Mouse (Mus musculus) liver, adult 2 months (tissue): ENCODE measurements around the gene Nmrk1. TPM values are rescaled to one million over a fixed set of nuclear protein-coding genes. Genes with fewer than 3 reads are reported as not detected.

Experiments
- DNase-seq: peaks from one replicate; pipeline ENCODE4 v3.0.0-alpha.2; 2011; ENCODE audit warnings: low read depth, low spot score; ENCODE audit errors: extremely low read depth
- H3K27ac ChIP-seq: fragments of 200-500 bp; replicated peaks from 2 replicates; pipeline ENCODE4 v1.5.1; 2012; ENCODE audit warnings: low read depth, mild to moderate bottlenecking, control low read depth, inconsistent platforms, low read length; ENCODE audit not compliant: insufficient read depth
- H3K27me3 ChIP-seq: fragments of 200-500 bp; 2 replicates; pipeline ENCODE4 v1.6.1; 2012; ENCODE audit warnings: mild to moderate bottlenecking, moderate library complexity, low read length, inconsistent platforms; ENCODE audit not compliant: control insufficient read depth, insufficient read depth
- H3K36me3 ChIP-seq: fragments of 200-500 bp; 2 replicates; pipeline ENCODE4 v1.6.1; 2012; ENCODE audit warnings: low read length, inconsistent platforms; ENCODE audit not compliant: control insufficient read depth, insufficient read depth
- H3K4me1 ChIP-seq: fragments of 200-500 bp; 2 replicates; pipeline ENCODE4 v1.6.1; 2011; ENCODE audit warnings: low read length; ENCODE audit not compliant: control insufficient read depth, insufficient read depth
- H3K4me3 ChIP-seq: fragments of 200-500 bp; 2 replicates; pipeline ENCODE4 v1.5.1; 2011; ENCODE audit warnings: low read depth, mild to moderate bottlenecking, control low read depth, low read length, moderate library complexity; ENCODE audit not compliant: insufficient read depth
- H3K79me2 ChIP-seq: fragments of 200-500 bp; 2 replicates; pipeline ENCODE4 v1.6.1; 2012; ENCODE audit warnings: inconsistent platforms, mild to moderate bottlenecking, low read length, moderate library complexity; ENCODE audit not compliant: control insufficient read depth, insufficient read depth
- H3K9ac ChIP-seq: fragments of 200-500 bp; 2 replicates; pipeline ENCODE4 v1.6.1; 2012; ENCODE audit warnings: low read depth, mild to moderate bottlenecking, control low read depth, inconsistent platforms, low read length
- CTCF ChIP-seq: fragments of 200-500 bp; IDR thresholded peaks from 2 replicates; pipeline ENCODE4 v1.5.1; 2011; ENCODE audit warnings: low read depth, low read length, control low read depth
- POLR2A ChIP-seq: fragments of 200-500 bp; IDR thresholded peaks from 2 replicates; pipeline ENCODE4 v1.6.1; 2011; ENCODE audit warnings: low read length, control low read depth; ENCODE audit not compliant: insufficient read depth; ENCODE audit errors: extremely low read depth
- WGBS: fragments of 180-500 bp; shearing (Covaris S2); methylation state at CpG from one replicate; pipeline ENCODE4 v1.1.7; 2018; 5-methylcytosine and 5-hydroxymethylcytosine counted together
- polyA plus RNA-seq: library from polyadenylated mRNA; depleted of rRNA; stranded (reverse); fragments of >200 nt; gene quantifications from 2 replicates; pipeline ENCODE4 v1.2.3, GENCODE M21; 2012
- total RNA-seq: library from RNA; depleted of rRNA; stranded (reverse); fragments of >200 nt; gene quantifications from 2 replicates; pipeline ENCODE4 v1.2.3, GENCODE M21; 2014

The Nmrk1 gene
- total and polyA plus RNA-seq, 2 experiments = 21.9 to 47.4 TPM

DNA sequence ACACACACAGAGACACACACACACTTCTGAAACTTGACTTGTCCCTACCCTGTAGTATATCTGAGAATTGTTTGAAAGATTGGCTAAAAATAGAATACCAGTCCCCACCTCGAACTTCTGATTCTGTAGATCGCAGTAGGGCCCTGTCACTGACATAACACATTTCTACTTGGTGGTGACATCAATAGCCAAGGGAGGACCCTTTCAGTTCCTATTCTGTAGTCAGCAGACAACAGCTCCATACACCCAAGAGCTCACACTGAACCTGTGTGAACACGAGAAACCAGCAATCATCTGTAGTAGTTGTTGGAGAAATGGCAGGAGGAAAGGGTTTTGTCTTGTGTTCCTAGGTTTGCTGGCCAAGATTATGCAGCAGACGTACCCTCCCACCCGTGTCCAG lies 23.2 kb downstream of the Nmrk1 start:
- H3K79me2 ChIP-seq = no peaks in the 10 kb centered on the region
- no peak overlapping the region for H3K27ac ChIP-seq
- H3K4me1 ChIP-seq = no peaks in the 10 kb centered on the region
- H3K27me3 ChIP-seq = no peaks in the 10 kb centered on the region
- H3K9ac ChIP-seq = no peak overlapping the region
- no peak for DNase-seq
- H3K36me3 ChIP-seq = peaks cover 20% of the 10 kb centered on the region
- TF ChIP-seq POLR2A = no peak
- no peak for TF ChIP-seq CTCF
- 77% methylated on average over 5 of the region's 5 CpGs for WGBS
- no peak overlapping the region for H3K4me3 ChIP-seq

GRCm38 (mm10) chr19:18655999-18656398 lies 24.2 kb downstream of the Nmrk1 start:
- 82% methylated on average over 7 of the region's 7 CpGs for WGBS
- H3K4me3 ChIP-seq = no peak overlapping the region

GRCm38 (mm10) chr19:18658473-18658872 lies 26.7 kb downstream of the Nmrk1 start:
- no peaks in the 10 kb centered on the region for H3K4me1 ChIP-seq
- no peaks in the 10 kb centered on the region; the same call in 1 of the 2 replicates for H3K36me3 ChIP-seq
- H3K4me3 ChIP-seq = no peak overlapping the region
- no peak overlapping the region for H3K27ac ChIP-seq
- DNase-seq = no peak
- 80% methylated on average over 4 of the region's 4 CpGs for WGBS
- H3K9ac ChIP-seq = no peak overlapping the region
- TF ChIP-seq CTCF (no peak), POLR2A (no peak)
- no peaks in the 10 kb centered on the region for H3K79me2 ChIP-seq
- no peaks in the 10 kb centered on the region for H3K27me3 ChIP-seq

More at GRCm38 (mm10) chr19:18655999-18656398, 24.2 kb downstream of the Nmrk1 start:
- peaks cover 10% of the 10 kb centered on the region; the same call in 1 of the 2 replicates for H3K36me3 ChIP-seq
- no peak for DNase-seq
- no peaks in the 10 kb centered on the region for H3K27me3 ChIP-seq
- H3K4me1 ChIP-seq = no peaks in the 10 kb centered on the region
- no peak overlapping the region for H3K9ac ChIP-seq
- H3K27ac ChIP-seq = no peak overlapping the region
- TF ChIP-seq CTCF (no peak), POLR2A (no peak)
- H3K79me2 ChIP-seq = no peaks in the 10 kb centered on the region

DNA sequence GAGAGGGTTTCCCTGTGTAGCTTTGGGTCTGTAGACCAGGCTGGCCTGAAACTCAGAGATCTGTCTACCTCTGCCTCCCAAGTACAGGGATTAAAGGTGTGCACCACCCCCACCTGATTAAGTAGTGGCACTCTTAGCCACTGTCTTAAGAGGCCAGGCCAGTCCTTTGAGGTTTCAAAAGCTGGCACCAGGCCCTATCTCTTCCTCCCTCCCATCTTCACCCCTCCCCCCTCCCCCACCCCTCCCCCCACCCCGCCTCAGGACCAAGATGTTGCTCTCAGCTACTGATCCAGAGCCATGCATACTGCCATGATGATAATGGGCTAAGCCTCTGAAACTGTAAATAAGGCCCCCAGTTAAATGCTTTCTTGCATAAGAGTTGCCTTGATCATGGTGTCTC lies 27.6 kb downstream of the Nmrk1 start:
- no peaks in the 10 kb centered on the region for H3K27me3 ChIP-seq
- H3K9ac ChIP-seq = no peak overlapping the region
- WGBS = no CpG with 5 or more reads among the region's 1 CpGs
- H3K4me1 ChIP-seq = no peaks in the 10 kb centered on the region
- DNase-seq = no peak
- H3K79me2 ChIP-seq = no peaks in the 10 kb centered on the region
- H3K4me3 ChIP-seq = no peak overlapping the region
- no peak for TF ChIP-seq POLR2A
- TF ChIP-seq CTCF = no peak
- H3K36me3 ChIP-seq = no peaks in the 10 kb centered on the region; the same call in 1 of the 2 replicates
- H3K27ac ChIP-seq = no peak overlapping the region

- DNase-seq = no peak
- H3K4me3 ChIP-seq = no peak overlapping the region
- 83% methylated on average over 3 of the region's 3 CpGs for WGBS
- H3K27ac ChIP-seq = no peak overlapping the region
- H3K36me3 ChIP-seq = no peaks in the 10 kb centered on the region; the same call in 1 of the 2 replicates
- no peak overlapping the region for H3K9ac ChIP-seq
- no peaks in the 10 kb centered on the region for H3K4me1 ChIP-seq
- TF ChIP-seq CTCF (no peak), POLR2A (no peak)
- no peaks in the 10 kb centered on the region for H3K27me3 ChIP-seq
- no peaks in the 10 kb centered on the region for H3K79me2 ChIP-seq
Measured at GRCm38 (mm10) chr19:18660466-18660865, 28.7 kb downstream of the Nmrk1 start.

DNA sequence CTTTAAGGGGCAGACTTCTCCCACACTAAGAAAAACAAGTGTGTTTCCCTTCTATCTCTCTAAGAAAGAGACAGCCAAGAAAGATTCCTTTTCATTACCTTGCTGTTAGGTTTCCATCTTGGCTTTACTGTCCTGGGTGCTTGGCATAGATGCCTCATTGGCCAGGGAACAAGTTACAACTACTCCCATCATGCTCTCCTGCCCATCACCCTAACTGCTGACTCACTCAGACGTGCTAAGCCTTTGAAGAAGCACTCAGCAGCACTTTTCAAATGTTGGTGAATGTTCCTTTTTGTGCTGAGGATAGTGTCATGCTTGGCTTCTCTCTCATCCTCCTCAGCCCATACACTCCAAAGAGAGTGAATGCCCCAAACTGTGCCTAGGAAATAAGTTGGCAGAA lies 29.9 kb downstream of the Nmrk1 start:
- Histone ChIP-seq H3K9ac (no peak overlapping the region), H3K79me2 (no peaks in the 10 kb centered on the region), H3K36me3 (no peaks in the 10 kb centered on the region; the same call in 1 of the 2 replicates), H3K27me3 (no peaks in the 10 kb centered on the region), H3K27ac (no peak overlapping the region), H3K4me3 (no peak overlapping the region), H3K4me1 (no peaks in the 10 kb centered on the region)
- DNase-seq = no peak
- 69% methylated on average over 1 of the region's 1 CpGs for WGBS
- TF ChIP-seq CTCF = no peak
- no peak for TF ChIP-seq POLR2A
